Mouse (Mus musculus): Measurements from ENCODE around the gene Pabpc6. TPM values are rescaled to one million over a fixed set of nuclear protein-coding genes. Genes with fewer than 3 reads are reported as not detected.

The Pabpc6 gene
- not detected in 2 replicates for polyA plus RNA-seq (2015; fragmentation: Nextera tagmentation; extraction: Ambion mirVana)

DNA sequence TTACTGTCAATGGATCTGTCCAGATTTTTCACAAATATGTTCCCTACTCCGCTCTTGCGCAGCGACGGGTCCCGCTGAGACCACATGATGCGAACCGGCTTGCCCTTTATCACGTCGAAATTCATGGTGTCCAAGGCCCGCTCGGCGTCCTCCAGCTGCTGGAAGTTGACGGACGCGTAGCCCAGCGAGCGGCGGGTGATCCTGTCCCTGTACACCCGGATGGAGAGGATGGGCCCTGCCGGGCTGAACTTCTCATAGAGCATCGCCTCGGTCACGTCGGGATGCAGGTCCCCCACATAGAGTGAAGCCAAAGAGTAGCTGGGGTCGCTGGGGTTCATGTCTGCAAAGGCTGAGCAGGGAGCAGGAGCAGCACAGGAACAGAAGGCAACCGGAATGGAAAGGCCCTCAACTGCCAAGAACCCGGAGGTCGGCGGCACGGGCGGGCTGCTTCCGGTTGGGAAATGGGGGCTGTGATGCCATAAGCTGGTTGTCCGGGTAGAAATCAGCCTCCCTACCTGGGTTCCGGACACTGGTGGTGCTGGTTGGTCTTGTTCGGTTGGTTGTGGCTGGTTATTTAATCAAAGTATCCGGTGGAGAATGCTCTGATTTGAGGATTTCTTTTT, at the start of gene Pabpc6:
Pabpc6 (minus strand) TSS at position 435 of the 623 bp plus-strand sequence.
- DNase-seq (ENCODE audit: low spot score) = no peak

DNA sequence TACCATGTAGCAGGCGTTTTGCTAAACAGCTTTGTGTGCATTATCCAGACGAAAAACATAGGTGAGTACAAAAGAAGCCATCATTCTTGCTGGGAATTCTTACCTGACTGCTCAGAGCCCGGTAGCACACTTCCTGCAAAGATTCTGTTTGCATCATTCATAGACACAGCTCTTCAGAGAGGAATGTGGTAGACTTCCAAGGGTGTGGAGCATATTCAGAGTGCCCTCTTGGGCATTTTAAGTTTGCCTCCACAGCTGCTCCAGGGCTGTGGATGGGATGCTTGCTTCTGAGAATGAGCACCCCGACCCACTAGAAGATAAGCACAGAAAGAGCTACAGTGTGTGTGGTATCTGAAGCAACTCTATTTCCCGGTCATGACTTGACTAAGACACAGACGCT, 41.4 kb upstream of the Pabpc6 start:
- no peak for DNase-seq (ENCODE audit: low spot score)

DNA sequence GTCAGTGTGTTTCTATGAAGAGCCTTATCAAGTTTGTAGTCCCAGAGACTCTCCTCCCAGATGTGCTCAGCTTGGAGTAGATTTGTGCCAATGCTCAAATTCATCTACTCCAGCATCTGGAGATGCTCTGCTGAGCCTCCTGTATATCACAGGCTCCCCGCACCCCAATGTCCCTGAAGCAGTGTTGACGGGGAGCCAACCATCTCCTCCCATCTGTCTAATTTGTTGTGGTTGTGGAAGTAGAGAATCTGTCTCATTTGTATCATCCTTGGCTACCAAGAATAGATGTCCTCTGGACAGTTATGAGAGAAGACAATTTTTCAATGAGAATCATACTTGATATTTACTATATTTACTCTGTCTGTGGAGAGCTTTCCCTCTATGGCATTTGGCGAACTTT, 39.4 kb upstream of the Pabpc6 start:
- DNase-seq (ENCODE audit: low spot score) = no peak

DNA sequence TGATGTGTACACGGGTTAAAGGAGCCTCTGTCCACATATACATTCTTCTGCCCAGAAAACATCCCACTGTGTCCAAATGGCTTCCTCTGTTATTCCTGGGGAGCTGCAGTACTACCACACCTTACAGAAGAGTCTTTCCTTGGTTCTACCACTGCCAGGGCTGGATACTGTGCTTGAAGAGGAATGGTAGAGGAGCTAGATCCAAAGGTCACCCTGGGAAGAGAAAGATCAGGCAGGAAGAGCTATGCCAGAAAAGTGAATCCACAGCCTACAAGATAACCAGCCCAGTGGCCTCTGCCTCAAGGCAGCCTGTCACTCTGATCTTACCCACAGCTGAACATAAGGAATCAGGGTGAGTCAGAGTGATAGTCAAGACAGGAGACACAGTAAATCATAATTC, 37.8 kb upstream of the Pabpc6 start:
- DNase-seq (ENCODE audit: low spot score) = no peak

DNA sequence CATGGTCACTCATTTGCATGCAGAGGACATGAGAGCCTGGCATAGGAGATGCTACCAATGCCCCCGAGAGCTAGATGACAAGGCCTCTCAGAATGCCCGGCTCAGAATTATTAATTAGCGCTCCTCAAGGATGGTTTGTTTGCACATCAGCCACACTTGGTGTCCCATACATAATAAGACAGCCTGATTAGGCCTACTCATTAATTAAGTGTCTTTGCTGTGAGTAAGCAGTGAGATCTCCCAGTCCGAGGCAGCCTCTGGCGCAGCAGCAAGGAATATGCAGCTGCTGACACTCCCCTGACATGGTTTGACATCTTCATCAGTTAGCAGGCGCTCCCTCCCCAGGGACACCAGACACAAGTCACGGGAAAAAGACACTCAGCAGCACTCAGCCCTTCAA, 28.2 kb upstream of the Pabpc6 start:
- no peak for DNase-seq (ENCODE audit: low spot score)

DNA sequence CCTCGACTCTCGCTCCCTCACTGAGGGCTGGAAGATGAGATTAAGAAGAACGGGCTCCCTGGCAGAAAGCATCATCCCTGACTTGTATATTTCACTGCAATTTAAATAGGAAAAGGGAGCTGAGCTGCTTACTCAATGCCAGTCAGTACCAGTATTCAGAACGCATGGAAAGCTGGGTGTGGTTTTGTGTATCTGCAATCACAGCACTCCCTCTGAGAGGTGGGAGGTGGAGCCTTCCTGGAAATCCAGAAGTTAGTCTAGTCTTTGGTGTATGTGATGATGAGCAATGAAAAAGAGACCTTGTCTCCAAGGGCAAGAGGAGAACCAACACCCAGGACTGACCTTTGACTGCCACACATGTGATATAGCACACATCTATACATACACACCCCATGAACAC, 21.7 kb upstream of the Pabpc6 start:
- DNase-seq (ENCODE audit: low spot score) = no peak

DNA sequence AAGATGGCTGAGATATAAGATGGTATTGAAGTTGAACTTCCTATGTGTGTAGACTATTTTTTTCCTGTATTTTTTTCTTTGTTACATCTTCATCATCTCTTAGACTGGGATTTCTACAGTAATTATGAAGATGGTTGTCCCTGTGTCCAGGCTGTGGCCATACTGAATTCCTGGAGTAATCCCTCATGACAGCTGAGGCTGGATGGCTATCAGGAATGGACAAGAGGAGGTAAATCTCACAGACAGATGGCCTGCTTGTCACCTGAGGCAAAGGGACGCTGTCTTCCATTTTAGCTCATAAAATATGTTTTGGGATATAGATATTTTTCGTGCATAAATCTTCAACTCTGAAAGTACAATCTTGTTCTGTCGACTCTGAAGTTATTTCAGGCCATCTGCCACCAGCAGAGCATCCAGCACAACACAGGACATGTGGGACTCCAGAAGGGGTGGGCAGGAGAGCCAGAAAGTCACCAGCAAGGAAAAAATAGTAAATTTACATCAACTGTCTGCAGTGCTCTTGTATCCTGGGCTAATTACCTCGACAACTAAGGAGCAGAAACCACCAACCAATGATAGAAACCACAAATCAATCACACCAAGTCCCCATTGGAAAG, 14.1 kb upstream of the Pabpc6 start:
- DNase-seq (ENCODE audit: low spot score) = no peak

DNA sequence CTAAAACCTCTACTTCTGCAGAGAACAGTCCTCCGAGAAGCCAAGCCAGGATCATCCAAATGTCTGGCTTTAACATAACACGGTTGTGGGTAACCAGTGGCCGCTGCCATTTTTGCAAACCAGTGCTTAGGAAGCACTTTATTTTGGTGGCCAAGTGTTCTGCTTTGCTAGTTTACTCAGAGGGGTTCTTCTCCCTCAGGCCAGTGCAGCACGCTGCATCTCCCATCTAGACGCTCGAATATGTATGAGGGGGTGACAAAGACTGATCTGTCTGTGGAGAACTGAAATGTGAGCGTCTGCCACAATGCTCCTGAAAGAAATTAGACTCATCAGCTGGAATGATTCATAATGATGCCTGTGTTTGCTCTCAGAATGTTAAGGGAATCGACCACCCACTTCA, 11.2 kb upstream of the Pabpc6 start:
- no peak for DNase-seq (ENCODE audit: low spot score)

DNA sequence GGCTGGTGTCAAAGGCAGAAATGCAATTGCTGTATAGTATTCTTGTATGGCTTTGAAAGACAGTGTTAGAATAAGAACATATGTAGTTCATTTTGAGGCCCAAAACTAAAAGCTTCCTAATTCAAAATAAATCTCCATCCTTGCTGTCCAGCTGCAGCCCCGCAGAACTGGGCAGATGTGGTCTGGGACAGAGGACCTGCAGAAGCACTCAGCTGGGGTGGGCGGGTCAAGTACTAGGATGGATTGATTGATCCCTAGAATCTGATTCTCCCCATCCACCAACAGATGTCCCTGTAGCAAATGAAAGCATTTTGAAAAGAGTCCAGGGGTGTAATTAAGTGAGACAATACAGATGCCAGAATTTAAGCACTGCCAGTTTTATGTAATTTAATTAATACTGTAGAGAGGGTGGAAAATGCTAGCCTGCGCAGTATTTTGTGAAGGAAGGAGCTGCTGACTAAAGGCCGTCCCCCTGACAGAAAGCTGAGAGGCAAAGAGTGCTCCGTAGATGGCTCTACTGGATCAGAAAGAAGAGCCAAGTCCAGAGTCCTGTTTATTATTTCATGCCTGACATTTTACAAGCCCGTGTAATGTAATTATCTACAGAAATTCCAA, 5.8 kb upstream of the Pabpc6 start:
- DNase-seq (ENCODE audit: low spot score) = no peak

DNA sequence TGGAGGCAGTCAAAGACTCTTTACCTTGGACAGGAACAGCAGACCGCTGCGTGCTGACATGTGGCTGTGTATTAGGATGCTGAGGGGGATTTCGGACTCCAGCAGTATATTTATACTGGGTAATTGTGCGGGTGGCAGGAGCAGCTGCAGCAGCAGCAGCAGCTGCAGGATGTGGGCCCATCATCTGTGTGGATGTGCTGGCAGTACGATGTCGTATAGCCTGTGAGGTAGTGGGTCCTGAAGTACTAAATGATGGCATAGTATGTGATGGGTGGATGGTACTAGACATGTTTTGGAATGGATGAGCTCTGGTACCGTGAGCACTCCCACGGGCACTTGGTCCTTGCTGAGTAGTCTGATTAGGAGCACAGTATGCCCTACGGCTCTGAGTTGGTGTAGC, 1.6 kb downstream of the Pabpc6 start:
- no peak for DNase-seq (ENCODE audit: low spot score)

DNA sequence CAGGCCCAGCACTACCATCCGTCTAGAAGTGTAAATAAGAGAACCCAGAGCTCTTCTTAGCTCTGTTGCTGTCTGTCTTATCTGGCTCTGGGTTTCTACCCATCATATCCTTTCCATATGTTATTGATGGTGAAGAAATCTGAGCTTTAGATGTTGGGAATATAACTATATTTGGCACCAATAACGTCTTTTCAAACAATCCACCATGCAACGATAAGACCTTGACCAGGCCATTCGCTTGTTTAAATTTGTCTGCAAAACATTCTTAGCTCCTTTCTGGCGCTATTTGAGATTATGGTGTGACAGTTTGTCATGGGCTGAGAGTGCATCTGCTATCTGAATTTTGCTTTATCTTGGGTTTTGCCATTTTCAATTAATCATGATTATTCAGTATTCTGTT, 10.9 kb downstream of the Pabpc6 start:
- no peak for DNase-seq (ENCODE audit: low spot score)

DNA sequence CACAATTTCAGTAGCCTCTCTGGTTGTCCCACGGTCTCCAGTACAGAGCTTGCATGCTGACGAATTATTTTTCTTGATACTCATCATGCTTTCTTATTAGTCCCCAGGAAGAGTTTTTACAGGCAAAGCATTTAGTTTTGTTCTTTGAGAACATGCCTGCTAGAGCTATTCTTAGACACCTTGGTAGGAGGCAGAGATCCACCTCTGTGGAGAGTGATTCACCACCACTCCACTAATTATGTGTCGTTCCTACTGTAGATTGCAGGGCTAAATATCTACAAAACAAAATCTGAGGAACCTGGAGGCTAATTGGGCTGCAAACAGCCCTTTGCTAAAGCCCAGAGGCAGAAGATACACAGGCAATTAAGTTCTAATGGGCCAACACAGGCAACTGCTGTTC, 15.4 kb downstream of the Pabpc6 start:
- DNase-seq (ENCODE audit: low spot score) = no peak

DNA sequence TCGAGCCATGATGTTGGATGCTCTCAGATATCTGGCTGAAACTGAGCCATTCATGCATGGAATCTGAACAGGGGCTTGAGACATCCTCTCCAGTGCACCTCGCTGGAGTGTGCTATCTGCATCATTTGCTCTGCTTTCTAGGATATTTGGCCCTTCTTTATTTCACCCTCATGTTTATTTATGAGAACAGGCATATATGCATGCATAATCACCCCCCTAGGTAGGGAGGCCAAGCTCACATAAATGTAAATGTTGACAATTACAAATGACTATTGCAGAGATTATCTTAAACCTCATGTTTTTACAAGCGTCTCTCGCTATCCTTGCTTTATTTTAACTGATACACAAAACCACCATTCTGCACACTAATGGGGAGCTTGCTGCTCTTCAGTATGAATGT, 21.9 kb downstream of the Pabpc6 start:
- no peak for DNase-seq (ENCODE audit: low spot score)

DNA sequence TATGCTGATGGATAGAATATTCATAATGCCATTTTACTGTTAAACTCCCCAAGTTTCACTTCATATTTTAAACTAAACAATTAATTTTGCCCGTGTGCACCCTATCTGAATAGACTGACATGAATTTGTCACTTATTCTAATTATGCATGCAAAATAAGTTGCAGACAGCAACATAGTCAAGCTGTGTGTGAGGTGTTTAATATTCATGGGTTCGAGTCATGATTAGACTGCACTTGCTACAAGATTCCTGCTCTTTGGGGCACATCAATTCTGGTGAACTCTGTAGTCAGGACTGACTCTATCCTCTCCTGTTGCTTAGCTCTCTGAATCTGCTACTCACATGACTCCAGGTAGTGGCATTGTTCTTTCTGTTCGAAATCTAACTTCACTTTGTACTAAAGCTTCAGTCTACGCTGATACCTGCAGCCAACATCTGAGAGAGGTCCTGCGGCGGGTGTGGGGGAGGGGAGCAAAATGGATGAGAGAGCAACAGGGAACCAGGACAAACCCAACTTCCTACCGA, 25.8 kb downstream of the Pabpc6 start:
- no peak for DNase-seq (ENCODE audit: low spot score)

DNA sequence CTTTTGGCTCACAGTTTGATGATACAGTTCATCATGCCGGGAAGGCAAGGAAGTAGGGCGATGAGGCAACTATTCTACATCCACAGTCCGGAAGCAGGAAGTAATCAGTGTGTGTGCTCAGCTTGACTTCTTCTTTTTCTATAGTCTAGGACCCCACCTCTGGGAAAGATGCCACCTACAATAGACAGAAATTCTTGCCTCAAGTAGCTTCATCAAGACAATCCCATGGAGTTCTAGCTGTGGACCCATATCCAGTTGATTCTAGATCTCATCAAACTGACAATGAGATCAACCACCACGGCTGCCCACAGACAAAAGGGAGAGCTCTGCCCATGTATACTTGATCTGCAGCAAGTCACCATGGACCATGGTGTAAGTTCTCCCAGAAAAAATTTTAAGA, 32.5 kb downstream of the Pabpc6 start:
- no peak for DNase-seq (ENCODE audit: low spot score)

DNA sequence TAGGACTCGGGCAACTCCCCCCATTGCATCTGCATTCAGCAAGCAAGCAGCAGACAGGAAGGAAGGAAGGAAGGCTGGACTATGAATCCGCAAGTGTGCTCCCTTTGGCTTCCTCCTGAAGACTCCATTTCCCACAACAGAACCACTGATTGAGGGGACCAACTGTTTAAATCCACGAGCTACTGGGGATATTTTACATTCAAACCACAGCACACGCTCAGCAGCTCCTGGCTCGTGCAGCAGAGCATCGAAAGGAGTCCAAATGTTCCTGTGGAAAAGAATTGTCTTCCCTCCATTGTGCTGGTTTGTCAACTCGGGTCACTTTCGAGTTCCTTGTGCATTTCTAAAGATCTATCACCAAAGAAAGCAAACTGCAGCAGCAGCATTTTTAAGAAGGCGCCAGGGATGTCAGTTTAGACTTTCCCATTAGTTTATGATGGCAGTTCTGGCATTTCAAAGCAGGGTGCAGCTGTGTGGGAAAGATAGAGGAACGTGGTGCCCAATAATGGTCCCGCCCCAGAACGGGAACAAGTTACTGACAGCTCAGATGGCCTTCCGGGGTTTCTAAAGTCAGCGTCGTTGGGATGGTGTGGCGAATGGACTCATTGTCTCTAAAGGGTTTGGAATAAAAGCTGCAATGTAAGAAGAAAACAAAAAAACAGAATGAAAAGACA, 36.8 kb downstream of the Pabpc6 start:
- DNase-seq (ENCODE audit: low spot score) = no peak

DNA sequence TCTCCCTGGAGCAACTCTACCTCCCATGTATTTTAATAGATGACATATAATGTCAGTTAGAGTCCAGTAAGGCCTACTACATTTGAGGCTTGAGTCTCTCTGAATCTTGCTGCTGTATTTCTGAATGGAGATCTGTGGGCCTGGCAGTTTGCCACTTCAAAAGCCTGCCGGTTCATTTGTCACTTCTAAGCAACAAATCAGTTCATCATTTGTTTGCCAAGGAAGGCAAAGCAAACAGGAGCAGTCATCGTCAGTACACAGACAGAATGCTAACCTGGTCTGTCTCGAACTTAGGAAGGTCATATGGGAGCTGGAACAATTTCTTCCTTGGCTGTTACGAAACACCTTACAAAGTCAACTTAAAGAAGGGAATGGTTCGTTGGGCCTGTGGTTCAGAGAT, 37.4 kb downstream of the Pabpc6 start:
- DNase-seq (ENCODE audit: low spot score) = no peak

DNA sequence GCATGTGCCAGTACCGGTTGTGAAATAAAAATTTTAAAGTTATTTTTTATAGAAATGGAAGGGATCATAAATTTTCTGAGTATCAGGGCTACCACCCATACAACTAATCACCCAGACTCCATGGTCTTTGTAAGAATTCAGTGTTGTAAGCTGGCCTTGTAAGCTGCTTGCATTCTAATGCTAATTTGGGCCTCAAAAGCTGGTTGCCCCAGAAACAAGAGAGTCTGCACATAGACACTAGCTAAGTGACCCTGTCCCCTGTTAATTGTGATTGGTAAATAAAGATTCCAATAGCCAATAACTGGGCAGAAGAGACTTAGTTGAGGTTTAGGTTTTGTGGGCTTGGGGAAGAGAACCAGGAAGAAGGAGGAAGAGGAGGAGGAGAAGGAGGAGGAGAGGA, 38.4 kb downstream of the Pabpc6 start:
- no peak for DNase-seq (ENCODE audit: low spot score)

DNA sequence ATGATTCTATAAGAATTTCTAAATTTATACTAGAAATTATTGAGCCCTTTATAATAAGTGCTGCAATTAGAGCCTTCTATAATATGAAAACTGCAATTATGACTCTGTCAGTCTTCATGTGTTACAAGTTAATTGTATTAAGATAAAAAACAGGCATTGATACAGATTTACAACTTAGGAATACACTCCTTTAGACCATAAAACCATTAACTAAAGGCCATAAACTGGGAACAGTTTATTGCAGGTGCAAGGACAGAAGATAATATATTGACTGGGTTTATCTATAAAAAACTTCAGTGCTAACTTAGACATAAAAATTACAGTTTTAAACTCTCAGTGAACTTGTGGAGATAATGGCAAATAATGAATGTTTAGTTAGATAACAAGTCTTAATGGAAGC, 42.5 kb downstream of the Pabpc6 start:
- no peak for DNase-seq (ENCODE audit: low spot score)

All from thymus, postnatal 0 days (tissue).